ENCODE assay signal across 9 mouse cellular contexts in genomic region chr15:11064160-11064557, GRCm38 (mm10). TPM values are rescaled to one million over a fixed set of nuclear protein-coding genes. Genes with fewer than 3 reads are reported as not detected.
DNase-seq lines count a peak whose midpoint lies in the region; ATAC-seq and TF ChIP-seq lines count a peak whose summit lies in the region.
"Had no signal": no experiment of that assay in that cellular context is flagged by ENCODE, and none has a peak within 500 bp of the region (broad histone marks: within the 10 kb centered on the region; RNA-seq: fewer than 3 reads in every experiment).

No protein-coding gene starts in this region.

- H3K9ac ChIP-seq in lung, embryonic 14.5 days = no peak overlapping the region
- no peak overlapping the region for H3K9ac ChIP-seq in forebrain, embryonic 11.5 days (ENCODE audit: low read length)
- no peak overlapping the region for H3K9ac ChIP-seq in kidney, embryonic 15.5 days
- no peak overlapping the region for H3K9ac ChIP-seq in neural tube, embryonic 12.5 days

- peak; percentile 72 for DNase-seq in lung, embryonic 14.5 days
- DNase-seq in lung, postnatal 4 days = no peak
- DNase-seq in forebrain, embryonic 11.5 days (ENCODE audit: low spot score) = no peak
- no peak for DNase-seq in layer of hippocampus, adult 11-12 months (ENCODE audit: low spot score)
- DNase-seq in ovary, postnatal 36 days (ENCODE audit: low spot score) = no peak
- DNase-seq in adrenal gland, postnatal 4 days (ENCODE audit: low spot score in 2 of 2) = no peak

- H3K27me3 ChIP-seq in lung, embryonic 14.5 days (ENCODE audit: insufficient read depth, low read length) = no peaks in the 10 kb centered on the region
- no peaks in the 10 kb centered on the region; the same call in 1 of the 2 replicates for H3K27me3 ChIP-seq in forebrain, embryonic 11.5 days (ENCODE audit: control insufficient read depth, insufficient read depth, low read length)
- no peaks in the 10 kb centered on the region for H3K27me3 ChIP-seq in kidney, embryonic 15.5 days
- no peaks in the 10 kb centered on the region for H3K27me3 ChIP-seq in neural tube, embryonic 12.5 days (replicated peaks)

- H3K4me1 ChIP-seq in lung, embryonic 14.5 days (ENCODE audit: insufficient read depth) = peaks cover 5% of the 10 kb centered on the region; the same call in 1 of the 2 replicates
- peaks cover 3% of the 10 kb centered on the region; the same call in 1 of the 2 replicates for H3K4me1 ChIP-seq in forebrain, embryonic 11.5 days (replicated peaks; ENCODE audit: control insufficient read depth, insufficient read depth, low read length)
- peaks cover 37% of the 10 kb centered on the region for H3K4me1 ChIP-seq in kidney, embryonic 15.5 days
- H3K4me1 ChIP-seq in neural tube, embryonic 12.5 days = peaks cover 23% of the 10 kb centered on the region

- H3K27ac ChIP-seq in lung, embryonic 14.5 days (ENCODE audit: low read depth) = peak overlapping the region; percentile 90
- no peak overlapping the region for H3K27ac ChIP-seq in forebrain, embryonic 11.5 days (ENCODE audit: low read depth, low read length)
- H3K27ac ChIP-seq in kidney, embryonic 15.5 days = peak overlapping the region; percentile 97
- H3K27ac ChIP-seq in neural tube, embryonic 12.5 days = no peak overlapping the region

- peak overlapping the region; percentile 77 for H3K4me2 ChIP-seq in lung, embryonic 14.5 days
- peak overlapping the region; percentile 41 for H3K4me2 ChIP-seq in forebrain, embryonic 11.5 days (ENCODE audit: low read depth, low read length, severe bottlenecking)
- peak overlapping the region; percentile 72 for H3K4me2 ChIP-seq in kidney, embryonic 15.5 days
- peak overlapping the region; percentile 62 for H3K4me2 ChIP-seq in neural tube, embryonic 12.5 days (replicated peaks)

- ATAC-seq in lung, embryonic 14.5 days (ENCODE audit: insufficient read depth) = peak; percentile 51
- peak; percentile 50 for ATAC-seq in forebrain, embryonic 11.5 days (replicated peaks; ENCODE audit: low FRiP score)
- ATAC-seq in kidney, embryonic 15.5 days (replicated peaks; ENCODE audit: low FRiP score) = no peak; the same call in 1 of the 2 replicates
- ATAC-seq in neural tube, embryonic 12.5 days (ENCODE audit: low FRiP score, low read depth) = peak; percentile 4

- 0 out of 2 replicates have a peak overlapping the region, but pooled peaks have one; percentile 48 for H3K4me3 ChIP-seq in lung, embryonic 14.5 days (ENCODE audit: low read depth, low read length)
- H3K4me3 ChIP-seq in forebrain, embryonic 11.5 days (ENCODE audit: low read depth, low read length) = 0 out of 2 replicates have a peak overlapping the region, but pooled peaks have one; percentile 16
- H3K4me3 ChIP-seq in kidney, embryonic 15.5 days (replicated peaks) = peak overlapping the region; percentile 44
- H3K4me3 ChIP-seq in neural tube, embryonic 12.5 days = no peak overlapping the region
- H3K4me3 ChIP-seq: erythroblast, embryonic 14.5 days had no signal

- H3K36me3 ChIP-seq in lung, embryonic 14.5 days (ENCODE audit: insufficient read depth) = no peaks in the 10 kb centered on the region
- no peaks in the 10 kb centered on the region for H3K36me3 ChIP-seq in forebrain, embryonic 11.5 days (ENCODE audit: control insufficient read depth, insufficient read depth, low read length)
- no peaks in the 10 kb centered on the region for H3K36me3 ChIP-seq in kidney, embryonic 15.5 days
- no peaks in the 10 kb centered on the region for H3K36me3 ChIP-seq in neural tube, embryonic 12.5 days

- no peaks in the 10 kb centered on the region for H3K9me3 ChIP-seq in lung, embryonic 14.5 days (ENCODE audit: low read depth, low read length)
- H3K9me3 ChIP-seq in forebrain, embryonic 11.5 days (ENCODE audit: control insufficient read depth, low read length) = no peaks in the 10 kb centered on the region
- H3K9me3 ChIP-seq in kidney, embryonic 15.5 days (replicated peaks) = no peaks in the 10 kb centered on the region
- H3K9me3 ChIP-seq in neural tube, embryonic 12.5 days = no peaks in the 10 kb centered on the region

- TF ChIP-seq CTCF in lung, embryonic 14.5 days (IDR thresholded peaks at IDR 0.05; ENCODE audit: low read depth) = no peak

- 7% methylated on average over 1 of the region's 2 CpGs for WGBS in lung, embryonic 14.5 days
- 20% methylated on average over 2 of the region's 2 CpGs for WGBS in forebrain, embryonic 11.5 days
- WGBS in kidney, embryonic 15.5 days = 4% methylated on average over 2 of the region's 2 CpGs
- WGBS in neural tube, embryonic 12.5 days = 9% methylated on average over 2 of the region's 2 CpGs

RNA-seq across cellular contexts. Expression of gene Adamts12, which starts 0.4 kb away (rescaled TPM):
- 6.8 and 7.0 TPM in 2 replicates for polyA plus RNA-seq in lung, embryonic 14.5 days (2014; fragmentation: Nextera tagmentation; extraction: Ambion mirVana)
- 2.1 and 2.4 TPM in 2 replicates for polyA plus RNA-seq in forebrain, embryonic 11.5 days (2014; fragmentation: Nextera tagmentation; extraction: Ambion mirVana)
- polyA plus RNA-seq in kidney, embryonic 15.5 days (2015; fragmentation: Nextera tagmentation; extraction: Ambion mirVana) = 3.9 and 4.0 TPM in 2 replicates
- 1.7 and 2.0 TPM in 2 replicates for polyA plus RNA-seq in neural tube, embryonic 12.5 days (2016; fragmentation: Nextera tagmentation; extraction: Ambion mirVana)
- 10 to 100 TPM; 18.0 to 19.5 TPM for total RNA-seq in adrenal gland, postnatal 4 days (2021)

RNA-seq across cellular contexts. Expression of gene Rxfp3, which starts 26.4 kb away (rescaled TPM):
- polyA plus RNA-seq in lung, embryonic 14.5 days (2014; fragmentation: Nextera tagmentation; extraction: Ambion mirVana) = 0.04 and 0.07 TPM in 2 replicates
- 0.76 and 1.1 TPM in 2 replicates for polyA plus RNA-seq in forebrain, embryonic 11.5 days (2014; fragmentation: Nextera tagmentation; extraction: Ambion mirVana)
- 0.39 and 0.53 TPM in 2 replicates for polyA plus RNA-seq in kidney, embryonic 15.5 days (2015; fragmentation: Nextera tagmentation; extraction: Ambion mirVana)
- polyA plus RNA-seq in neural tube, embryonic 12.5 days (2016; fragmentation: Nextera tagmentation; extraction: Ambion mirVana) = 1.8 and 2.9 TPM in 2 replicates
- total RNA-seq in adrenal gland, postnatal 4 days (2021) = under 1 TPM; 0.06 to 0.11 TPM
- polyA plus RNA-seq: erythroblast, embryonic 14.5 days had no signal

Comparison
In these comparisons a context has a peak if more than half of its experiments do, and no peak if none do; other contexts are left out.
1. H3K27ac ChIP-seq: peak in lung, embryonic 14.5 days (single experiment) and kidney, embryonic 15.5 days (single experiment); none in forebrain, embryonic 11.5 days (single experiment) and neural tube, embryonic 12.5 days (single experiment).
2. Peak in every context shown above with its lines, with median percentiles within 50 percentile points of each other: H3K4me2 ChIP-seq.